8 mouse cellular contexts compared by ENCODE assay signal in the genomic region with DNA sequence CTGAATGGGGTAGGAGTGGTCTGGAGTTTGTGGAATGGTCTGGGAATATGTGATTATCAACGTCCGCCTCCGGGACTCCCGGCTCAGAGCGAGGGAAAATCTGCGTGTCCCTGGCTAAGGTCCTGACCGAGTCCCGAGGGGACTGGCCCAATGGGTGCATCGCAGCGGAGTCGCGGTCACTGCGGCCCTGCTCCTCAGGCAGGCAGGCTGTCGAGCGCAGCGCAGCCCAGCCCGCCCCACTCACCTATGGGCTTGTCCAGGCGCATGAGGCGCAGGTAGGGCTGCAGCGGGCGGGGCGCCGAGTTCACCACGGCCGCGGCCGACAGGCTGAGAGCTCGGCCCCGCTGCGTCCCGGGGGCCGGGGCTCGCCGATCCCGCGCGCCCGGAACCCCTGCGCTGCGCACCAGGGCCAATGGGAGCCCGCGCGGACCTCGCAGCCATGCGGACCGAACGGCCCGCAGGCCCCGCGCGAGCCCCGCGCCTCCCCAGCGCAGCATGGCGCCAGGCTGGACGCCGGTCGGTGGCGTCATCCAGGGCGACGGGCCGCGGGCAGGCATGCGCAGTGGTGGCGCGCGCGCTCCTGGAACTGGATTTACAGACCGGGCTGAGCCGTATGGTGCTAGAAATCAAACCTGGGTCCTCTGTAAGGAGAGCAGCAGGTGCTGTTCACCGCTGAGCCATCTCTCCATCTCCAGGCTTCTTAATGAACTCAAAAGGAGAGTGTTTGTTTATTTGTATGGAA. TPM values are rescaled to one million over a fixed set of nuclear protein-coding genes. Genes with fewer than 3 reads are reported as not detected.
DNase-seq lines count a peak whose midpoint lies in the region; ATAC-seq and TF ChIP-seq lines count a peak whose summit lies in the region.

No protein-coding gene starts in this region.

- peak; percentile 89 for DNase-seq in ES-CJ7 (ENCODE audit: low read depth, low spot score)
- DNase-seq in heart, postnatal 10 days: peak; percentile 92 to 93
- peak; percentile 87 for DNase-seq in layer of hippocampus, adult 11-12 months (ENCODE audit: low spot score)
- peak; percentile 84 to 89 for DNase-seq in lung, adult 18-20 months

- intact Hi-C loops in heart, postnatal 10 days (cut with DNase I): loop anchor here (2.0 kb wide), 1 partner anchor 241 kb away; no protein-coding TSS in a partner anchor

- peaks cover 4% of the 10 kb centered on the region; the same call in 1 of the 2 replicates for H3K36me3 ChIP-seq in forebrain, embryonic 13.5 days (ENCODE audit: poor library complexity, severe bottlenecking)
- peaks cover 4% of the 10 kb centered on the region; the same call in 1 of the 2 replicates for H3K36me3 ChIP-seq in neural tube, embryonic 14.5 days (ENCODE audit: control insufficient read depth, insufficient read depth, low read length)
- H3K36me3 ChIP-seq in testis, adult 2 months (ENCODE audit: control insufficient read depth, insufficient read depth, low read length): no peaks in the 10 kb centered on the region

- H3K9me3 ChIP-seq in forebrain, embryonic 13.5 days (replicated peaks): no peaks in the 10 kb centered on the region
- no peaks in the 10 kb centered on the region for H3K9me3 ChIP-seq in neural tube, embryonic 14.5 days (ENCODE audit: control insufficient read depth, low read length)

- ATAC-seq in cerebellum, adult (ENCODE audit: insufficient number of reproducible peaks, low FRiP score, low TSS enrichment): peak; percentile 87
- peak; percentile 98 for ATAC-seq in forebrain, embryonic 13.5 days
- ATAC-seq in neural tube, embryonic 14.5 days (ENCODE audit: low read depth): peak; percentile 97

- no peak for TF ChIP-seq CTCF in testis, adult 2 months (IDR thresholded peaks at IDR 0.05; ENCODE audit: control insufficient read depth, insufficient read depth, insufficient replicate concordance, low read depth, low read length)

- peaks cover 28% of the 10 kb centered on the region for H3K4me1 ChIP-seq in forebrain, embryonic 13.5 days
- H3K4me1 ChIP-seq in neural tube, embryonic 14.5 days (ENCODE audit: control insufficient read depth, insufficient read depth, low read length): peaks cover 7% of the 10 kb centered on the region; the same call in 1 of the 2 replicates
- H3K4me1 ChIP-seq in testis, adult 2 months (ENCODE audit: control insufficient read depth, insufficient read depth, low read length): peaks cover 8% of the 10 kb centered on the region

- TF ChIP-seq POLR2A in testis, adult 2 months (IDR thresholded peaks at IDR 0.05; ENCODE audit: control insufficient read depth, low read depth, low read length): peak; percentile 81

- H3K27ac ChIP-seq in forebrain, embryonic 13.5 days: peak overlapping the region; percentile 31; the same call in 1 of the 2 replicates
- peak overlapping the region; percentile 48; the same call in 1 of the 2 replicates for H3K27ac ChIP-seq in neural tube, embryonic 14.5 days (ENCODE audit: low read depth, low read length)
- H3K27ac ChIP-seq in testis, adult 2 months (ENCODE audit: control insufficient read depth, insufficient read depth, low read depth, low read length): peak overlapping the region; percentile 70

- H3K4me2 ChIP-seq in forebrain, embryonic 13.5 days: peak overlapping the region; percentile 66
- H3K4me2 ChIP-seq in neural tube, embryonic 14.5 days (ENCODE audit: low read depth, low read length): peak overlapping the region; percentile 86

- H3K4me3 ChIP-seq in forebrain, embryonic 13.5 days: peak overlapping the region; percentile 82
- peak overlapping the region; percentile 83 for H3K4me3 ChIP-seq in neural tube, embryonic 14.5 days (ENCODE audit: low read depth, low read length)
- H3K4me3 ChIP-seq in testis, adult 2 months (ENCODE audit: control insufficient read depth, low read depth, low read length): peak overlapping the region; percentile 83

- no peaks in the 10 kb centered on the region; the same call in 1 of the 2 replicates for H3K27me3 ChIP-seq in forebrain, embryonic 13.5 days
- H3K27me3 ChIP-seq in neural tube, embryonic 14.5 days (ENCODE audit: control insufficient read depth, insufficient read depth, low read length): no peaks in the 10 kb centered on the region
- H3K27me3 ChIP-seq in testis, adult 2 months (ENCODE audit: control insufficient read depth, insufficient read depth, low read length): no peaks in the 10 kb centered on the region

- WGBS in forebrain, embryonic 13.5 days: under 1% methylated on average over 71 of the region's 71 CpGs
- under 1% methylated on average over 71 of the region's 71 CpGs for WGBS in neural tube, embryonic 14.5 days

- H3K9ac ChIP-seq in forebrain, embryonic 13.5 days: peak overlapping the region; percentile 91
- H3K9ac ChIP-seq in neural tube, embryonic 14.5 days (replicated peaks; ENCODE audit: low read depth, low read length): peak overlapping the region; percentile 90

RNA-seq across cellular contexts. Expression of a gene that starts 1.0 kb away (rescaled TPM):
- polyA plus RNA-seq in forebrain, embryonic 13.5 days (2015; fragmentation: Nextera tagmentation; extraction: Ambion mirVana): 42.7 and 43.6 TPM in 2 replicates
- 10 to 100 TPM; 61.8 to 62.4 TPM for total RNA-seq in heart, postnatal 10 days (2021)
- 58.7 and 59.5 TPM in 2 replicates for polyA plus RNA-seq in neural tube, embryonic 14.5 days (2014; fragmentation: Nextera tagmentation; extraction: Ambion mirVana)
- polyA plus RNA-seq in testis, adult 2 months (2012; rRNA removed): 19.5 and 21.4 TPM in 2 replicates

RNA-seq across cellular contexts. Expression of a gene that starts 45.6 kb away (rescaled TPM):
- polyA plus RNA-seq in forebrain, embryonic 13.5 days (2015; fragmentation: Nextera tagmentation; extraction: Ambion mirVana): 0.25 and 0.49 TPM in 2 replicates
- total RNA-seq in heart, postnatal 10 days (2021): under 1 TPM; 0.74 to 0.79 TPM
- polyA plus RNA-seq in neural tube, embryonic 14.5 days (2014; fragmentation: Nextera tagmentation; extraction: Ambion mirVana): 0.31 and 1.1 TPM in 2 replicates
- 2.0 and 2.7 TPM in 2 replicates for polyA plus RNA-seq in testis, adult 2 months (2012; rRNA removed)

Comparison
In these comparisons a context has a peak if more than half of its experiments do, and no peak if none do; other contexts are left out.
1. Peak in every context shown above with its lines: DNase-seq, ATAC-seq, H3K4me3 ChIP-seq and H3K27ac ChIP-seq.